ENCODE assay signal across 29 mouse cellular contexts in genomic region chr8:74972322-74972883, GRCm38 (mm10). TPM values are rescaled to one million over a fixed set of nuclear protein-coding genes. Genes with fewer than 3 reads are reported as not detected.
DNase-seq lines count a peak whose midpoint lies in the region; ATAC-seq and TF ChIP-seq lines count a peak whose summit lies in the region.
"Had no signal": no experiment of that assay in that cellular context is flagged by ENCODE, and none has a peak within 500 bp of the region (broad histone marks: within the 10 kb centered on the region; RNA-seq: fewer than 3 reads in every experiment).

No protein-coding gene starts in this region.

- TF ChIP-seq CTCF in midbrain, postnatal 0 days (IDR thresholded peaks at IDR 0.05), result no peak
- TF ChIP-seq CTCF in lung, adult 2 months (IDR thresholded peaks at IDR 0.05; ENCODE audit: insufficient read depth, low read length), result no peak

- no peaks in the 10 kb centered on the region for H3K36me3 ChIP-seq in hindbrain, embryonic 11.5 days (ENCODE audit: control insufficient read depth, insufficient read depth, low read length)
- H3K36me3 ChIP-seq in hindbrain, embryonic 16.5 days (ENCODE audit: control insufficient read depth, insufficient read depth, low read length), result no peaks in the 10 kb centered on the region
- no peaks in the 10 kb centered on the region for H3K36me3 ChIP-seq in midbrain, embryonic 11.5 days (ENCODE audit: control insufficient read depth, insufficient read depth, low read length)
- no peaks in the 10 kb centered on the region for H3K36me3 ChIP-seq in midbrain, postnatal 0 days (ENCODE audit: insufficient read depth, low read length)
- H3K36me3 ChIP-seq: kidney, embryonic 15.5 days; liver, embryonic 12.5 days; midbrain, embryonic 15.5 days; neural tube, embryonic 12.5 days had no signal

- TF ChIP-seq POLR2A in lung, adult 2 months (IDR thresholded peaks at IDR 0.05; ENCODE audit: borderline replicate concordance, extremely low read depth, low read depth, low read length), result no peak

- no peak overlapping the region for H3K4me3 ChIP-seq in hindbrain, embryonic 11.5 days (ENCODE audit: low read depth, low read length)
- no peak overlapping the region for H3K4me3 ChIP-seq in hindbrain, embryonic 16.5 days (ENCODE audit: low read length)
- no peak overlapping the region for H3K4me3 ChIP-seq in midbrain, embryonic 11.5 days (ENCODE audit: low read depth, low read length)
- no peak overlapping the region for H3K4me3 ChIP-seq in midbrain, postnatal 0 days (ENCODE audit: low read depth, low read length)
- H3K4me3 ChIP-seq in lung, adult 2 months (replicated peaks; ENCODE audit: extremely low read depth, low read depth, low read length), result no peak overlapping the region
- H3K4me3 ChIP-seq: kidney, embryonic 15.5 days; liver, embryonic 12.5 days; midbrain, embryonic 15.5 days; neural tube, embryonic 12.5 days had no signal

- no peak overlapping the region for H3K9ac ChIP-seq in hindbrain, embryonic 11.5 days (ENCODE audit: low read depth, low read length)
- no peak overlapping the region for H3K9ac ChIP-seq in hindbrain, embryonic 16.5 days (ENCODE audit: low read depth, low read length)
- H3K9ac ChIP-seq in midbrain, embryonic 11.5 days (ENCODE audit: low read length), result no peak overlapping the region
- H3K9ac ChIP-seq in midbrain, postnatal 0 days (replicated peaks; ENCODE audit: low read length, poor library complexity, severe bottlenecking), result no peak overlapping the region
- H3K9ac ChIP-seq: kidney, embryonic 15.5 days; liver, embryonic 12.5 days; liver, postnatal 0 days; midbrain, embryonic 15.5 days; neural tube, embryonic 12.5 days had no signal

- no peak overlapping the region for H3K27ac ChIP-seq in hindbrain, embryonic 11.5 days (ENCODE audit: low read depth, low read length)
- no peak overlapping the region for H3K27ac ChIP-seq in hindbrain, embryonic 16.5 days (ENCODE audit: low read depth, low read length)
- H3K27ac ChIP-seq in midbrain, embryonic 11.5 days (ENCODE audit: low read depth, low read length), result no peak overlapping the region
- H3K27ac ChIP-seq in midbrain, postnatal 0 days (ENCODE audit: low read depth, low read length), result no peak overlapping the region
- H3K27ac ChIP-seq: kidney, embryonic 15.5 days; liver, embryonic 12.5 days; midbrain, embryonic 15.5 days; neural tube, embryonic 12.5 days had no signal

- H3K4me1 ChIP-seq in hindbrain, embryonic 11.5 days (replicated peaks; ENCODE audit: control insufficient read depth, insufficient read depth, low read length), result no peaks in the 10 kb centered on the region
- H3K4me1 ChIP-seq in hindbrain, embryonic 16.5 days (ENCODE audit: control insufficient read depth, insufficient read depth, low read depth, low read length), result no peaks in the 10 kb centered on the region
- no peaks in the 10 kb centered on the region for H3K4me1 ChIP-seq in midbrain, embryonic 11.5 days (ENCODE audit: control insufficient read depth, insufficient read depth, low read length)
- no peaks in the 10 kb centered on the region for H3K4me1 ChIP-seq in midbrain, postnatal 0 days (ENCODE audit: insufficient read depth, low read length)
- H3K4me1 ChIP-seq in lung, adult 2 months (ENCODE audit: control insufficient read depth, insufficient read depth, low read length), result no peaks in the 10 kb centered on the region
- H3K4me1 ChIP-seq: kidney, embryonic 15.5 days; midbrain, embryonic 15.5 days had no signal

- no peak overlapping the region for H3K4me2 ChIP-seq in hindbrain, embryonic 11.5 days (replicated peaks; ENCODE audit: low read depth, low read length)
- H3K4me2 ChIP-seq in hindbrain, embryonic 16.5 days (ENCODE audit: low read length), result no peak overlapping the region
- H3K4me2 ChIP-seq in midbrain, embryonic 11.5 days, result no peak overlapping the region
- H3K4me2 ChIP-seq in midbrain, postnatal 0 days (ENCODE audit: low read depth, low read length, poor library complexity, severe bottlenecking), result no peak overlapping the region
- H3K4me2 ChIP-seq: heart, embryonic 11.5 days; kidney, embryonic 15.5 days; liver, embryonic 12.5 days; midbrain, embryonic 15.5 days; neural tube, embryonic 12.5 days had no signal

- ATAC-seq in hindbrain, embryonic 11.5 days (ENCODE audit: low FRiP score), result peak; percentile 28; the same call in 1 of the 2 replicates
- no peak for ATAC-seq in hindbrain, embryonic 16.5 days
- ATAC-seq in midbrain, embryonic 11.5 days (ENCODE audit: low FRiP score), result peak; percentile 29; the same call in 1 of the 2 replicates
- no peak for ATAC-seq in midbrain, postnatal 0 days (ENCODE audit: low FRiP score)
- peak; percentile 60; the same call in 1 of the 2 replicates for ATAC-seq in common myeloid progenitor, adult 5-6 weeks (replicated peaks; ENCODE audit: low read depth, poor library complexity, severe bottlenecking)
- ATAC-seq: inflammation-experienced regulatory T-cells, adult 6 months; liver, embryonic 12.5 days; liver, postnatal 0 days; lung, postnatal 0 days had no signal

- DNase-seq in hindbrain, embryonic 11.5 days (ENCODE audit: low spot score), result no peak
- DNase-seq in midbrain, embryonic 11.5 days (ENCODE audit: low spot score, missing footprints), result no peak
- DNase-seq in midbrain, postnatal 0 days (ENCODE audit: low spot score), result no peak
- peak; percentile 22 for DNase-seq in 3134 (ENCODE audit: extremely low read depth, insufficient read length, low spot score)
- no peak for DNase-seq in heart, adult 11 months
- DNase-seq in lung, adult 2 months, result no peak
- DNase-seq: adrenal gland, adult 8-10 months; cerebellum, adult 8-10 months; cerebellum, postnatal 25 days; gastrocnemius, postnatal 14 days; heart, adult 18-20 months; heart, postnatal 36 days; kidney, adult 11 months; kidney, postnatal 4 days; left cerebral cortex, postnatal 4 days; liver, postnatal 0 days; lung, postnatal 4 days; right cerebral cortex, postnatal 25 days; spleen, adult 18-20 months; thymus, adult 2 months had no signal

- no peaks in the 10 kb centered on the region for H3K9me3 ChIP-seq in hindbrain, embryonic 11.5 days (ENCODE audit: control insufficient read depth, low read length)
- H3K9me3 ChIP-seq in hindbrain, embryonic 16.5 days (ENCODE audit: control insufficient read depth, low read length), result no peaks in the 10 kb centered on the region
- no peaks in the 10 kb centered on the region for H3K9me3 ChIP-seq in midbrain, embryonic 11.5 days (ENCODE audit: control insufficient read depth, low read length)
- no peaks in the 10 kb centered on the region for H3K9me3 ChIP-seq in midbrain, postnatal 0 days (ENCODE audit: low read length)
- H3K9me3 ChIP-seq: kidney, embryonic 15.5 days; liver, embryonic 12.5 days; midbrain, embryonic 15.5 days; neural tube, embryonic 12.5 days had no signal

- H3K27me3 ChIP-seq in hindbrain, embryonic 11.5 days (ENCODE audit: control insufficient read depth, insufficient read depth, low read length), result no peaks in the 10 kb centered on the region
- H3K27me3 ChIP-seq in hindbrain, embryonic 16.5 days (replicated peaks; ENCODE audit: control insufficient read depth, insufficient read depth, low read length), result no peaks in the 10 kb centered on the region
- H3K27me3 ChIP-seq in midbrain, embryonic 11.5 days (ENCODE audit: control insufficient read depth, insufficient read depth, low read length), result no peaks in the 10 kb centered on the region
- H3K27me3 ChIP-seq in midbrain, postnatal 0 days (ENCODE audit: insufficient read depth, low read length), result no peaks in the 10 kb centered on the region
- H3K27me3 ChIP-seq: kidney, embryonic 15.5 days; liver, embryonic 12.5 days; midbrain, embryonic 15.5 days; neural tube, embryonic 12.5 days had no signal

- 84% methylated on average over 7 of the region's 7 CpGs for WGBS in hindbrain, embryonic 11.5 days
- WGBS in hindbrain, embryonic 16.5 days, result 89% methylated on average over 7 of the region's 7 CpGs
- WGBS in midbrain, embryonic 11.5 days, result 87% methylated on average over 7 of the region's 7 CpGs
- 87% methylated on average over 7 of the region's 7 CpGs for WGBS in midbrain, postnatal 0 days
- WGBS in lung, adult 2 months, result 67% methylated on average over 7 of the region's 7 CpGs

RNA-seq across cellular contexts. Expression of gene Hmgxb4, which starts 20.8 kb away (rescaled TPM):
- 42.7 and 56.1 TPM in 2 replicates for polyA plus RNA-seq in hindbrain, embryonic 11.5 days (2014; fragmentation: Nextera tagmentation; extraction: Ambion mirVana)
- polyA plus RNA-seq in hindbrain, embryonic 16.5 days (2015; fragmentation: Nextera tagmentation; extraction: Ambion mirVana), result 33.9 and 34.2 TPM in 2 replicates
- polyA plus RNA-seq in midbrain, embryonic 11.5 days (2014; fragmentation: Nextera tagmentation; extraction: Ambion mirVana), result 45.3 and 52.6 TPM in 2 replicates
- 48.5 and 60.1 TPM in 2 replicates for total RNA-seq in midbrain, postnatal 0 days (2014; rRNA removed)
- 27.6 and 29.6 TPM in 2 replicates for polyA plus RNA-seq in midbrain, postnatal 0 days (2015; fragmentation: Nextera tagmentation; extraction: Ambion mirVana)
- 57.4 and 104 TPM in 2 replicates for total RNA-seq in common myeloid progenitor, adult 5-6 weeks (2017)
- 11.6 and 23.0 TPM in 2 replicates for polyA plus RNA-seq in lung, adult 2 months (2012; rRNA removed)

Comparison
In these comparisons a context has a peak if more than half of its experiments do, and no peak if none do; other contexts are left out.
1. ATAC-seq: peak in hindbrain, embryonic 11.5 days (single experiment), midbrain, embryonic 11.5 days (single experiment) and common myeloid progenitor, adult 5-6 weeks (single experiment); none in hindbrain, embryonic 16.5 days (single experiment) and midbrain, postnatal 0 days (single experiment).